Mouse (Mus musculus) intestine, postnatal 0 days (tissue): ENCODE data around the gene Brca1. TPM values are rescaled to one million over a fixed set of nuclear protein-coding genes. Genes with fewer than 3 reads are reported as not detected.

Source experiments
- ATAC-seq: fragments of 200-750 bp; cut with Nextera tagmentation; 2 replicates; pipeline ENCODE4 v1.8.0; 2017; ENCODE audit warnings: mild to moderate bottlenecking, moderate TSS enrichment, moderate library complexity
- H3K27ac ChIP-seq: fragments of 300-500 bp; sonication (generic); 2 replicates; pipeline ENCODE4 v1.5.1; 2014; ENCODE audit warnings: mild to moderate bottlenecking, low read depth, low read length, moderate library complexity
- H3K27me3 ChIP-seq: fragments of 300-500 bp; sonication (generic); replicated peaks from 2 replicates; pipeline ENCODE4 v1.6.1; 2014; ENCODE audit warnings: low read length, mixed read lengths; ENCODE audit not compliant: control insufficient read depth, insufficient read depth
- H3K36me3 ChIP-seq: fragments of 300-500 bp; sonication (generic); 2 replicates; pipeline ENCODE4 v1.6.1; 2014; ENCODE audit warnings: mild to moderate bottlenecking, moderate library complexity; ENCODE audit not compliant: control insufficient read depth, insufficient read depth
- H3K4me1 ChIP-seq: fragments of 300-500 bp; sonication (generic); replicated peaks from 2 replicates; pipeline ENCODE4 v1.6.1; 2014; ENCODE audit warnings: antibody characterized with exemption, low read length, mixed read lengths; ENCODE audit not compliant: control insufficient read depth, insufficient read depth
- H3K4me2 ChIP-seq: fragments of 300-500 bp; sonication (generic); replicated peaks from 2 replicates; pipeline ENCODE4 v1.6.1; 2014; ENCODE audit warnings: low read depth, mild to moderate bottlenecking, moderate library complexity
- H3K4me3 ChIP-seq: fragments of 300-500 bp; sonication (generic); 2 replicates; pipeline ENCODE4 v1.5.1; 2014; ENCODE audit warnings: low read depth, low read length
- H3K9ac ChIP-seq: fragments of 300-500 bp; sonication (generic); 2 replicates; pipeline ENCODE4 v1.6.1; 2014; ENCODE audit warnings: mild to moderate bottlenecking, low read depth, low read length
- H3K9me3 ChIP-seq: fragments of 300-500 bp; sonication (generic); 2 replicates; pipeline ENCODE4 v1.6.1; 2016; ENCODE audit warnings: mixed run types; ENCODE audit not compliant: control insufficient read depth
- CTCF ChIP-seq: sonication (generic); IDR thresholded peaks from 2 replicates; pipeline ENCODE4 v1.5.1; 2016; ENCODE audit warnings: low read depth, mild to moderate bottlenecking, control low read depth, antibody characterized with exemption, moderate library complexity
- WGBS: fragments of 180-500 bp; shearing (Covaris S2); extraction: QIAGEN DNeasy Blood & Tissue Kit; methylation state at CpG from one replicate; pipeline ENCODE4 v1.1.7; 2014; 5-methylcytosine and 5-hydroxymethylcytosine counted together
- polyA plus RNA-seq: library from polyadenylated mRNA; unstranded; fragments of >200 nt; fragmentation: Nextera tagmentation; extraction: Ambion mirVana; gene quantifications from 2 replicates; pipeline ENCODE4 v1.2.1, GENCODE M21; 2015

The Brca1 gene
- polyA plus RNA-seq: 2.3 and 3.3 TPM in 2 replicates

DNA sequence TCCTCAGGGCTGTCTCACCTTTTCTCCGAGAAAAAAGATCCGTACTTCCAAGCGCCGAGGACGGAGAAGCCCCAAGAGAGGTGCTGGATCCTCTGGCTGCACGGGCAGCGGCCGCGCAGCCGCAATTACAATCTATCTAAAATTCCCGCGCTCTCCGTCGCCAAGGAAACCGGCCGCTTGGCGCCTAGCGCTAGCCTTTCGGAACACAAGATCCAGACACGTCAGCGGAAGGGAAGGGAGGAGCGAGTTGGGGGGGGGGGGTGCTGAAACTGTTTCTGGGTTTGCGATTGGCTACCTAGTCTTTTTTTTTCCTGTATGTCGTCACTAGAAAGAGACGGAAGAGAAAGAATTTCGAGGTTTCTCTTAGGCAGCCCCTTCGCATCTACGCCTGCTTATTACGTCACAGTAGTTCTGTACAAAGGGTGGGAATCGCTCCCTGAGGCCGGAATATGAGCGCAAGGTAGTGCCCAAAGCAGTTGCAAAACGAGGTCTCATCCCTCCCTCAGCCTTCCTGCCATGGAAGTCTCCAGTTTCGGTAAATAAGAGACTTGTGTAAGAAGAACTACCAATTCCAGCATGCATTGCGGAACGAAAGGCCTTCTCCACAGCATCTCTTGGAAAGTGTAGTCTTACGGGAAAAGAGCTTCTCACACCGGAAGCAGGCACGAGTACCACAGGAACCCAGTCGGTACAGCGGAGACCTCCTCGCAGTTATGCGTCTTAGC lies at the start of gene Brca1, which contains the start of gene Nbr1:
TSS of gene Brca1 (minus strand) at position 205 of the 725 bp plus-strand sequence.
TSS of gene Nbr1 (plus strand) at position 399 of the 725 bp plus-strand sequence.
- under 1% methylated on average over 43 of the region's 43 CpGs for WGBS
- ATAC-seq: peak; percentile 75
- Histone ChIP-seq H3K27ac (peak within 1 kb of the TSS; percentile 95), H3K36me3 (peaks cover 9% of the 10 kb centered on the region), H3K4me2 (peak within 1 kb of the TSS; percentile 84), H3K27me3 (no peaks in the 10 kb centered on the region), H3K4me3 (peak within 1 kb of the TSS; percentile 79), H3K4me1 (peaks cover 17% of the 10 kb centered on the region; the same call in 1 of the 2 replicates), H3K9me3 (no peaks in the 10 kb centered on the region), H3K9ac (peak within 1 kb of the TSS; percentile 76)
- TF ChIP-seq CTCF: no peak

DNA sequence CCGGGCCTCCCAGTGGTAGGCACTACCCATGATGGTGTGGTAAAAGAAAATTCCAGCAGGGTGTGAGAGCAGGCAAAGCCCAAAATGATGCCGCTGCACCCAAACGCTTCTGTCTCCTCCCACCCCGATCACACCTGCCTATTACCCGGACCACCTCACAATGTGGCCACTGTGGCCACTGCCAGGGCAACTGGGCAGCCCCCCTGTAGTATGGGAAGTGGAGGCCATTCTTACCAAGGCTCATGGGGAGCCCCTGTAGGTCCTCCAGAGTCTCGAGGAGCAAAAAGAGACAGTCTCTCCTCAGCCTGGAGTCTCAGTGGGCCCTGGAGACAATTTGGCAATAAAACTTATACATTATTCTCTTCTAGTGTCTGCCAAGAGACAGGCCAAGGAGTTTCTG lies 47.4 kb upstream of the Brca1 start, which contains the start of gene Gm11634:
TSS of gene Gm11634 (minus strand) at position 101 of the 400 bp plus-strand sequence.
- no peak within 1 kb of the TSS for H3K4me2 ChIP-seq
- H3K9ac ChIP-seq: no peak within 1 kb of the TSS
- no peaks in the 10 kb centered on the region for H3K9me3 ChIP-seq
- H3K27ac ChIP-seq: no peak within 1 kb of the TSS
- H3K36me3 ChIP-seq: no peaks in the 10 kb centered on the region
- H3K27me3 ChIP-seq: 0 out of 2 replicates have a peak, but pooled peaks cover 6% of the 10 kb centered on the region
- 79% methylated on average over 6 of the region's 6 CpGs for WGBS
- no peak within 1 kb of the TSS for H3K4me3 ChIP-seq
- no peak for ATAC-seq
- no peak for TF ChIP-seq CTCF
- no peaks in the 10 kb centered on the region for H3K4me1 ChIP-seq

DNA sequence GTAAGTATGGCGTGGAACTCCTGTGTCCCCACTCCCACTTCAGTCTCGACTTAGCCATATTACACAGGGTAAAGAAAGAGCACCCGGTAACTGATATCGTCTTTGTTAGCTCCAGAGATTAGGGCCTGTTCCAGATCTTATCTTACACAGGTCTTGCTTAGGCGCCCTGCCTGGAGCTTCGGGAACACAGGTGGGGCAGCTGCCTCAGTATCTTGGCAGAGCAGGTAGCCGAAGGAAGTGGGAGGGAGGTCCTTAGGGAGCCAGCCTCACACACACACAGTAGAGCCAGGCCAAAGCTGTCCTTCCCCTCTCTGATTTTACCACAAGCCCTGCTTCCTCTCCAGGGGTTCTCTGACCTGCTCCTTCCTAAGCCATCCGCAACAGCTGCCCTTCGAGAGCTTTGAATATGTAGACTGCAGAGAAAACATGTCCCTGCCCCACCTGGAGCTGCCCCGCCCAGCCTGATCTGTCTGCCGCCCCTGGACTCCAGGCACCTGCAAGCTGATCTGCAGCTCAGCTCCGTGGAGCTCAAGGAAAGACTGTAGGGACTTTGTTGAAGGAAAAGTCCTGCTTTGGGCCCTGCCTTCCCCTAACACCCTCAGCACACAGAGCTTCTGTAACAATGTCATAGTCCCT lies 38.4 kb upstream of the Brca1 start:
- WGBS: 40% methylated on average over 12 of the region's 12 CpGs
- Histone ChIP-seq H3K27ac (peak overlapping the region; percentile 78), H3K9ac (no peak overlapping the region)

DNA sequence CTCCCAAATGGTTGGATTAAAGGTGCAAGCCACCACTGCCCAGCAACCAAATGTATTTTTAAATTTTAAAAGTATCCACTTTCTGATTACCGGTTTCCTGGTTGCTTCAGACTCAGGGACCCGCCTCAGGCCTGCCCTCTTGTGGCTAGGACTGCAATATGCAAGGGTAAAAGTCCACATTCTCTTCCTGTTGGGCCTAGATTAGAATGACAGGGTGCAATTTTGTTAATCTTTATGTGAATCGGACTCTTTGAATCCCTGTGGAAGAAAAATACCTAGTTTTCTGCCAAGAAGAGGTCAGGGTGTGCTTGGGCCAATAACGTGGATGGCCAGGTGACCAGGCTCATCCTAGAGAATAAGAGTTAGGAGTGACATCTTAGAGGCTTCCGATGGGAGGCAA lies 37.7 kb upstream of the Brca1 start:
- Histone ChIP-seq H3K9ac (no peak overlapping the region), H3K36me3 (peaks cover 36% of the 10 kb centered on the region), H3K4me2 (peak overlapping the region; percentile 4; the same call in 1 of the 2 replicates), H3K9me3 (no peaks in the 10 kb centered on the region), H3K27ac (peak overlapping the region; percentile 78), H3K4me3 (no peak overlapping the region), H3K4me1 (0 out of 2 replicates have a peak, but pooled peaks cover 11% of the 10 kb centered on the region), H3K27me3 (no peaks in the 10 kb centered on the region)
- WGBS: 15% methylated on average over 5 of the region's 5 CpGs
- peak; percentile 89 for TF ChIP-seq CTCF
- peak; percentile 50 for ATAC-seq

More for the DNA sequence above, 38.4 kb upstream of the Brca1 start:
- Histone ChIP-seq H3K4me2 (peak overlapping the region; percentile 4), H3K9me3 (no peaks in the 10 kb centered on the region), H3K27me3 (no peaks in the 10 kb centered on the region), H3K4me3 (no peak overlapping the region), H3K36me3 (peaks cover 35% of the 10 kb centered on the region), H3K4me1 (0 out of 2 replicates have a peak, but pooled peaks cover 11% of the 10 kb centered on the region)
- peak; percentile 20; the same call in 1 of the 2 replicates for ATAC-seq
- TF ChIP-seq CTCF: no peak

DNA sequence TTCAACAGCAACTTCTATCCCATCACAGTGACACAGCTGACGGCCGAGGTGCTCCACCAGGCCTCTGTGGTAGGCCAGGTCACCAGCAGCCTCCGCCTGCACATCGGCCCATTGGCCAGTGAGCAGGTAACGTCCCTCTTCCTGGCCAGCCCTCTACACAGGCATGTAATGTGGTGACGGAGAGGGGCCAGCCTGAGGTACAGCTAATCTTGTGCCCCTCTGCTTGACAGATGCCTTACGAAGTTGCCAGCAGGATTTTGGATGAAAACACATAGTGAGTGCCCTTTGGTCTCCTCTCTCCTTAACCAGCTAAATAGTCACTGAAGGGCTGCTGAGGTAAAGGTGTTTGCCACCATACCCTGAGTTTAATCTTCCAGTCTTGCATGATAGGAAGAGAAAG lies 37.1 kb upstream of the Brca1 start:
- no peak overlapping the region for H3K9ac ChIP-seq
- H3K27me3 ChIP-seq: no peaks in the 10 kb centered on the region
- H3K4me3 ChIP-seq: no peak overlapping the region
- WGBS: 89% methylated on average over 7 of the region's 7 CpGs
- H3K4me1 ChIP-seq: 0 out of 2 replicates have a peak, but pooled peaks cover 11% of the 10 kb centered on the region
- 0 out of 2 replicates have a peak overlapping the region, but pooled peaks have one; percentile 78 for H3K27ac ChIP-seq
- no peak overlapping the region for H3K4me2 ChIP-seq
- peaks cover 41% of the 10 kb centered on the region for H3K36me3 ChIP-seq
- no peak for ATAC-seq
- no peak for TF ChIP-seq CTCF
- no peaks in the 10 kb centered on the region for H3K9me3 ChIP-seq

DNA sequence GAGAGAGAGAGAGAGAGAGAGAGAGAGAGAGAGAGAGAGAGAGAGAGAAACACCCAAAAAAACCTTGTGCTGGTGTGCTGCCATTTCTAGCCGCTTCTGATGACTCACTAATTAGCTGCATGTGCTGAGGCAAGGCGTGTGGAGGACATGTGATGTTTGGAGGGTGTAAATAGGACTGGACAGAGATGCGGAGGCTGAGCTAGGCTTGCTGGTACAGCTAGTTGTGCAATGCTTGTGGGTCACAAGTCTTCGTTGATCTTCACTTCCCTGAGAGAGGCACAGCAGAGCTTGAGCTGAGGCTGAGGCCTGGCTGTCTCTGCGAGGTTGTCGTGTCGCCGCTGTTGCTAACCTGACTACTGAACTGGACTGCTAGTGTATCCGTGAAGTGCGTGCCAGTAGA lies 35.9 kb upstream of the Brca1 start:
- 0 out of 2 replicates have a peak, but pooled peaks cover 11% of the 10 kb centered on the region for H3K4me1 ChIP-seq
- no peak for TF ChIP-seq CTCF
- H3K9ac ChIP-seq: no peak overlapping the region
- H3K9me3 ChIP-seq: no peaks in the 10 kb centered on the region
- no peaks in the 10 kb centered on the region for H3K27me3 ChIP-seq
- ATAC-seq: peak; percentile 44
- H3K36me3 ChIP-seq: peaks cover 41% of the 10 kb centered on the region
- peak overlapping the region; percentile 62 for H3K27ac ChIP-seq
- H3K4me2 ChIP-seq: no peak overlapping the region
- WGBS: 72% methylated on average over 10 of the region's 10 CpGs
- no peak overlapping the region for H3K4me3 ChIP-seq
